Mouse (Mus musculus): ENCODE data around the gene Cetn3.

Gene Cetn3

GRCm38 (mm10) chr13:81824576-81825330 lies 41.9 kb downstream of the Cetn3 start:
- DNase-seq (ENCODE audit: low spot score), result no peak

DNA sequence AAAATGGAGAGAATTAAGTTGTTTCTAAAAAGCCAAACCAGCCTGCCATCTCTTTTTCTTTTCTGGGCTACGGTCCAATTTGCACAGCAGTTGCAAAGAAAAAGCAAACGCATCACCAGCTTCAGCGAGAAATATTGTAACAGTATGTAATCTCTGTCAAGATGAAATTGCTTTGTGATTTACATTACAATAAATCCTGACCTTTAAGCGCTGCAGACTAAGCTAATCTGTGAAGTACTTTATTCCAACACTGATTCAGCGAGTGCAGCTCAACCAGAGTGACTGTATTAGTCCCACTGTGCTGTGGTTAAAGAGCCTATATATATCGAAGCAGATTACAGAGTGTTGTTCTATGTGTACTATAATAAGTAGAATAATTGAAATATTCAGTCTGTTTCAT lies 45.6 kb downstream of the Cetn3 start:
- no peak for DNase-seq (ENCODE audit: low spot score)

DNA sequence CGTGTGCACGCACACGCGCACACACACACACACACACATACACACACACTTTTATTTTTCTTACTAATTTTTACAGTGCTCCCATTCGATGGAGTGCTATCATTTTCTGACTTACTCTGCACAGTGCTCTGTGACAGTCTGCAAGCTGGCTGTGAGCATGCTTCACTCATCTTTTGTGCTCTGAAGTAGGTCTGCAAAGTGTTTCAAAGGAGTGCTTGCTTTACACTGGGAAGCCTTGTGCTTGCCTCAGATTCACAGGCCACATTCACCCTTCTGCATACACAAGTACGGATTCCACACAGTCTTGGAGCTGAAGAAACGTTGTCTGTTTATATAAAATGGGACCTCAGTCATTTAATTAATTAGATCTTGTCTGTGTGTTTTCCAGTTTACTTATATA lies 49.0 kb downstream of the Cetn3 start:
- no peak for DNase-seq (ENCODE audit: low spot score)

DNA sequence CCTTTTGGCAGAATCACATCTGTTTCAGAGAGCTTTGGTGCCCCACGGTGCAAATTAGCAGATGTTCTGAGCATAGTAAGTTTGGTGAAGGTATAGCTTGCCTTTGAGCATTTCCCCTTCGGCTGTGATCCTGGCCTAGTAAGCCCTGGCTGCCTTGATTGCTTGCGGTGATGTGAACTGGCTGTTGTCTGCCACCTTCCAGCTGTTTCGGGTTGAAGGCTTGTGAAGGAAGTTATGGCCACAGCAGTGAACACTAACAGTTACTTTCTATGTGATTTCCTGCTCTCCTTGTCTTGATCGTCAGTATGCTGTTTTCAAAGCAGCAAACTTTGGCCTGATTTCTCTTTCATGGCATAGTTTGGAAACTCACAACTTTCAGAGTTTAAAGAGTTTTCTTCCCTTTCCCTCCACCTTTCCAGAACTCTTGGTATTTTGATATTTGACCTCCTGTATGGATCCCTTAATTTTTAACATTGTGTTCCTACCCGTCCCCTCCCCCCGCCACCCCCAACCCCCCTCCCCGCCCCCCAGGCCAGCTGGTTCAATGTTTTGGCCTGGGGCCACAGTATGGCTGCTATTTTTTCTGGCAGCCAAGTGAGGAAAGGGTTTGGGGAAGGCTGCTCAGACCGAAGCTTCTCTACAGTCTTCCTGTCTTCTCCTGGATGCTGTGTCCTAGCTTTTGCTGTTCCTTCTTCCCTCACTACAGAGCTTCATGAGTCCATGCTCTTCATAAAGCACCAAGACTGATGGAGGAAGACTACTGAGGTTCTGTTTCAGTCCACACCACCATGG lies 53.7 kb downstream of the Cetn3 start:
- DNase-seq (ENCODE audit: low spot score), result no peak

DNA sequence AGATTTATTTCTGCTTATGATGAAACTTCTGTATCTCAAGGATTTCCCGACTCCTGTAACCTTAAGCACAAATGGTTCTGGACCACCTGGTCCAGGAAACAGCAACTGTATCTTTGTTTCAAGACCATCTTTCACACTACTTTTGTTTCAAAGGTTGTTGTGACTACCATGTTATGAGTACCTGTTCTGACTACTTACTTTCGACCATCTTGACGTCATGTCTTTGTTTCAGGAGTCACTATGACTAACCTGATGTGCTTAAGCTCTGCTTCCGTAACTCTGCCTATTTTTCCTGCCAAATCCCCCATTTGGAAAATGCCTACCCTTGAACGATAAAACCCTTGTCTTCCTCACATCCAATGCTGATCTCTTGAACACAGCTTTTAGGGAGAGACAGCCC lies 55.1 kb downstream of the Cetn3 start:
- DNase-seq (ENCODE audit: low spot score), result no peak

DNA sequence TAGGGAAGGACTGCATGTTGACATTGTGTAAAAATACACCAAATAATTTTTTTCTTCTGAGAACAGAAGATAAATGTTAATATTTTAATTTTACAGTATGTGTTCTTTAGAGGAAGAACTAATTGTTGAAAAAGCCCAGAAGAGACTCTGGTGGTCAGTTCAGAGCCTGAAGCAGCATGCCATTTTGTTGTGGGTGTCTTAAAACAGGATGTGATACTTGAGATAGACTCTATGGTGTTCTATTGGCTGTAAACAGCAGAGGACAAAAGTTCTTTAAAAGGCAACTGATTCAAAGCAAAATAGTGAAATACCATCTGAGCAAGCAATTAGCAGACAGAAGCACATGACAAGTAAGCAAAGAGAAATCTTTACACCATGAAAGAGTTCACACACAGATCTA lies 56.1 kb downstream of the Cetn3 start:
- no peak for DNase-seq (ENCODE audit: low spot score)

DNA sequence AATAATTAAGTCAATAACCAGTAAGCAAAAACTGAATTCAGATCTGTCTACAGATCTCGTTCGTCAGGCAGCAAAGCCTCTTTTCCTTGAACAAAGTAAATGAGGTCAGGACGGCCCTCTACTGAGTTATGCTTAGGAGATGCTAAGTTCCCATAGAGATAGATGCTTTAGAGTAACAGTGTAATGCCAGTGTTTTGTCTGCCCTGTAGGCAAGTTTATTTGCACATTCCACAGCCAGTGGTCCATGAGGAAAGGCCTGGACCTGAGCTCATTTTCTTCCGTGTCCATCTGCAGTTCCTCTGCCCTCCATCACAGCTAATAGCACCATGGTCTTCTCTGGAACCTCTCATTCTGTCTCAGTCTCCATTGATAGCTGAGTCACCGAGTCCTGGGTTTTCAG lies 57.4 kb downstream of the Cetn3 start:
- no peak for DNase-seq (ENCODE audit: low spot score)

DNA sequence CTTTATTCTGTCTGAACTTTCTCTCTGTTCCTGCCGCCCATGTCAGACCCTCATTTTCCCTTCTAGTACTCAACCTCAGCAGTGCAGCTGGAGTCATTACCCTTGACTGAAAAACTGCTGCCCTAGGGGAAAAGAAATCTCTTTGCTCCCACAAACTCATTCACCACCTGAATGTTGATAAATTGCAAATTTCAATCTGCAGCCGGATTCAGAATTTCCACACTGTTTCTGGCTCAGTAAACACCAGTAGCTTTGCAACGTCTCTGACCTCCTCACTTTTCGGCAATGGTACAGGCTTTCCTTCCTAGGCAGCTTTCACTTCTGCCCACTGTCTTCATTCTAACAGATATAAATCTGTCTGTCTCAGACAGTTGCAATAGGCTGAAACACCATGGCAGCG lies 57.8 kb downstream of the Cetn3 start:
- DNase-seq (ENCODE audit: low spot score), result no peak

DNA sequence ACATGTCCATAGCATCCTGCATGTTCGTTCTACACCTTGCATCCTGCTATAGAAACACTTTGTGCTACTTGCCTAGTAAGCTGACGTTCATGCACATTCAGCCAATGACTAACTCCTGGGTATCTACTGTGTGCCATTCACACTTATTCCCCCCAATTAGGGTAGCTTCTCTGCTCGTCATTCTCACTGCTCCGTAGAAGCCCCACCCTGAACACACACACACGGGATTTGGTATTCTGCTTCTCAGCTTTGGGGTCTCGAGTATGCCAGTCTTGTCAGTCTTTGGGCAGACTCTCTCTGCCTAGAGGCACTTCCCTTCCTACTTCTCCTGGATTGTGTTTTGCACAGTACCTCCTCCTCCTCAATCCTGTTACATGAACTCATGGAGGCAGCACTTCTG lies 59.4 kb downstream of the Cetn3 start:
- no peak for DNase-seq (ENCODE audit: low spot score)
